Mouse (Mus musculus) liver, embryonic 15.5 days (tissue): Measurements from ENCODE around the gene Mutyh. TPM values are rescaled to one million over a fixed set of nuclear protein-coding genes. Genes with fewer than 3 reads are reported as not detected.

Source experiments
- ATAC-seq: fragments of 200-750 bp; cut with Nextera tagmentation; 2 replicates; pipeline ENCODE4 v1.8.0; 2017; ENCODE audit warnings: moderate number of reproducible peaks, mild to moderate bottlenecking, moderate library complexity; ENCODE audit not compliant: insufficient read depth
- H3K27ac ChIP-seq: fragments of 300-500 bp; sonication (generic); replicated peaks from 2 replicates; pipeline ENCODE4 v1.5.1; 2015; ENCODE audit warnings: mild to moderate bottlenecking, inconsistent platforms
- H3K27me3 ChIP-seq: fragments of 300-500 bp; sonication (generic); 2 replicates; pipeline ENCODE4 v1.6.1; 2015; ENCODE audit warnings: mild to moderate bottlenecking, inconsistent platforms
- H3K36me3 ChIP-seq: fragments of 300-500 bp; sonication (generic); replicated peaks from 2 replicates; pipeline ENCODE4 v1.6.1; 2015; ENCODE audit warnings: moderate library complexity, mild to moderate bottlenecking, inconsistent platforms
- H3K4me1 ChIP-seq: fragments of 300-500 bp; sonication (generic); replicated peaks from 2 replicates; pipeline ENCODE4 v1.6.1; 2015; ENCODE audit warnings: inconsistent platforms
- H3K4me2 ChIP-seq: fragments of 300-500 bp; sonication (generic); 2 replicates; pipeline ENCODE4 v1.6.1; 2015; ENCODE audit warnings: moderate library complexity, mild to moderate bottlenecking, inconsistent platforms
- H3K4me3 ChIP-seq: fragments of 300-500 bp; sonication (generic); replicated peaks from 2 replicates; pipeline ENCODE4 v1.5.1; 2015; ENCODE audit warnings: mild to moderate bottlenecking, inconsistent platforms
- H3K9ac ChIP-seq: fragments of 300-500 bp; sonication (generic); 2 replicates; pipeline ENCODE4 v1.6.1; 2015; ENCODE audit warnings: moderate library complexity, mild to moderate bottlenecking, inconsistent platforms
- H3K9me3 ChIP-seq: fragments of 300-500 bp; sonication (generic); replicated peaks from 2 replicates; pipeline ENCODE4 v1.6.1; 2016; ENCODE audit warnings: inconsistent platforms
- WGBS: fragments of 180-500 bp; shearing (Covaris S2); methylation state at CpG from one replicate; pipeline ENCODE4 v1.1.7; 2015; ENCODE audit warnings: mixed read lengths; ENCODE audit not compliant: insufficient replicate concordance; 5-methylcytosine and 5-hydroxymethylcytosine counted together
- polyA plus RNA-seq: library from polyadenylated mRNA; unstranded; fragments of >200 nt; fragmentation: Nextera tagmentation; extraction: Ambion mirVana; gene quantifications from 2 replicates; pipeline ENCODE4 v1.2.1, GENCODE M21; 2015

Mutyh gene
- polyA plus RNA-seq, 1 experiment from 2014 or later, result 3.0 TPM

GRCm38 (mm10) chr4:116854286-116854685 lies 46.8 kb downstream of the Mutyh start:
- ATAC-seq, result no peak
- no peak overlapping the region for H3K4me3 ChIP-seq

GRCm38 (mm10) chr4:116857203-116857602 lies 49.7 kb downstream of the Mutyh start:
- no peak for ATAC-seq
- Histone ChIP-seq H3K9me3 (no peaks in the 10 kb centered on the region), H3K27me3 (peaks cover 6% of the 10 kb centered on the region), H3K4me1 (no peaks in the 10 kb centered on the region), H3K27ac (no peak overlapping the region), H3K4me2 (no peak overlapping the region), H3K9ac (no peak overlapping the region), H3K36me3 (no peaks in the 10 kb centered on the region), H3K4me3 (no peak overlapping the region)
- 74% methylated on average over 10 of the region's 10 CpGs for WGBS

More at GRCm38 (mm10) chr4:116854286-116854685, 46.8 kb downstream of the Mutyh start:
- H3K36me3 ChIP-seq, result no peaks in the 10 kb centered on the region
- no peak overlapping the region for H3K4me2 ChIP-seq
- no peaks in the 10 kb centered on the region for H3K4me1 ChIP-seq
- H3K9ac ChIP-seq, result no peak overlapping the region
- no peak overlapping the region for H3K27ac ChIP-seq
- 17% methylated on average over 2 of the region's 2 CpGs for WGBS
- no peaks in the 10 kb centered on the region for H3K9me3 ChIP-seq
- 0 out of 2 replicates have a peak, but pooled peaks cover 8% of the 10 kb centered on the region for H3K27me3 ChIP-seq

- H3K4me1 ChIP-seq, result no peaks in the 10 kb centered on the region
- no peak for ATAC-seq
- no peaks in the 10 kb centered on the region for H3K9me3 ChIP-seq
- H3K36me3 ChIP-seq, result no peaks in the 10 kb centered on the region
- H3K4me3 ChIP-seq, result no peak overlapping the region
- no peak overlapping the region for H3K4me2 ChIP-seq
- H3K27me3 ChIP-seq, result peaks cover 9% of the 10 kb centered on the region
- no peak overlapping the region for H3K9ac ChIP-seq
- 39% methylated on average over 5 of the region's 5 CpGs for WGBS
- no peak overlapping the region for H3K27ac ChIP-seq
Observed at GRCm38 (mm10) chr4:116859711-116860110, 52.2 kb downstream of the Mutyh start.

- Histone ChIP-seq H3K9me3 (no peaks in the 10 kb centered on the region), H3K36me3 (no peaks in the 10 kb centered on the region), H3K4me3 (no peak overlapping the region), H3K27ac (no peak overlapping the region), H3K27me3 (peaks cover 21% of the 10 kb centered on the region), H3K4me2 (no peak overlapping the region), H3K4me1 (no peaks in the 10 kb centered on the region), H3K9ac (no peak overlapping the region)
- 47% methylated on average over 8 of the region's 8 CpGs for WGBS
- ATAC-seq, result no peak
Observed at GRCm38 (mm10) chr4:116862023-116862422, 54.5 kb downstream of the Mutyh start.

Other genes with a start within 250 kb of the Mutyh start
- 1.1 and 2.3 TPM in 2 replicates for gene Ccdc17, start 211.1 kb upstream of the Mutyh start, polyA plus RNA-seq
- 42.7 and 49.9 TPM in 2 replicates for gene Nasp, start 179.8 kb upstream of the Mutyh start, polyA plus RNA-seq
- 291 and 322 TPM in 2 replicates for gene Akr1a1, start 156.0 kb upstream of the Mutyh start, polyA plus RNA-seq
- 835 and 937 TPM in 2 replicates for gene Prdx1, start 122.2 kb upstream of the Mutyh start, polyA plus RNA-seq
- gene Mmachc, start 99.3 kb upstream of the Mutyh start, polyA plus RNA-seq, result 8.9 and 9.9 TPM in 2 replicates
- 10.1 and 10.4 TPM in 2 replicates for gene Ccdc163, start 99.2 kb upstream of the Mutyh start, polyA plus RNA-seq
- 4.7 and 5.3 TPM in 2 replicates for gene Tesk2, start 86.8 kb upstream of the Mutyh start, polyA plus RNA-seq
- 14.3 and 14.8 TPM in 2 replicates for gene Toe1, start 83 bp upstream of the Mutyh start, polyA plus RNA-seq
- gene Hpdl, start 14.0 kb downstream of the Mutyh start, polyA plus RNA-seq, result 0.18 and 0.30 TPM in 2 replicates
- gene Zswim5, start 69.7 kb downstream of the Mutyh start, polyA plus RNA-seq, result 0.02 and 0.05 TPM in 2 replicates
- 579 and 584 TPM in 2 replicates for gene Urod, start 186.7 kb downstream of the Mutyh start, polyA plus RNA-seq
- 8.1 and 8.3 TPM in 2 replicates for gene Hectd3, start 187.6 kb downstream of the Mutyh start, polyA plus RNA-seq
- gene Eif2b3, start 211.7 kb downstream of the Mutyh start, polyA plus RNA-seq, result 22.9 and 23.3 TPM in 2 replicates